Mouse (Mus musculus): ENCODE data around the gene Fzr1.

Fzr1 gene

DNA sequence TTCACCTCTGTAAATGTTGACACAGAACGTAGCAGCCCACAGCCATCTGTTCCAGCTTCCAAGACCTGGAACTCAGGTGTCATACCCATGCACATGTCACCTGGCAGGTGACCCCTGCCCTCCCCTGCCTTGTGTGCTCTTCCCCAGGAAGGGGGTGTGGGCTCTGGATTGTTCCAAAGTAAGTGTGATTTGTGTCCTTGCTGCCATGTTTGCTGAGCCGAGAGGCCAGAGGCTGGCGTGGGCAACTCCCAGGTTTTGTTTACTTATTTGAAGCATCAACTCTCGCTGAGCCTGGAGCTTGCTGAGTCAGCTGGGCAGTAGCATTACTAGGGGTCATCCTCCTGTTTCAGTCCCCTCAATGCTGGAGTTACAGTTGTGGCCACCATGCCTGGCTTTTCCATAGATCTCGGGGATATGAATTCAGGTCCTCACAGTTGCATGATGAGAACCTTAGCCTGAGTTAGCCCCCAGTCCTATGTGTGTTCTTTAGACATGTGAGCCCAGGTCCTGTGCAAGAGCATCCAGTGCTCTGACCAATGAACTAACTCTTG is 10.3 kb upstream of the Fzr1 start, which contains the start of gene Gm48552:
Gene Gm48552 (plus strand): TSS at position 501 of the 551 bp plus-strand sequence.
- CTCF ChIA-PET: no interaction called here

- CTCF ChIA-PET: no interaction called here
These were observed 9.4 kb upstream of the Fzr1 start for GRCm38 (mm10) chr10:81387716-81388115.

GRCm38 (mm10) chr10:81385603-81386306 is 7.4 kb upstream of the Fzr1 start:
- CTCF ChIA-PET: no interaction called here

- CTCF ChIA-PET: interaction anchor here (0.9 kb wide), 1 partner anchor 10 kb away, joined by 3 read pairs; no protein-coding TSS in a partner anchor
These were observed 6.3 kb upstream of the Fzr1 start for GRCm38 (mm10) chr10:81384605-81384982.

GRCm38 (mm10) chr10:81383802-81384604 is 5.7 kb upstream of the Fzr1 start, which contains the start of the genes Dohh and Gm48551:
Dohh (plus strand) TSS chr10:81384428.
Gm48551 (plus strand) TSS chr10:81384466.
- CTCF ChIA-PET: interaction anchor here (0.9 kb wide), 1 partner anchor 10 kb away, joined by 3 read pairs; no protein-coding TSS in a partner anchor

DNA sequence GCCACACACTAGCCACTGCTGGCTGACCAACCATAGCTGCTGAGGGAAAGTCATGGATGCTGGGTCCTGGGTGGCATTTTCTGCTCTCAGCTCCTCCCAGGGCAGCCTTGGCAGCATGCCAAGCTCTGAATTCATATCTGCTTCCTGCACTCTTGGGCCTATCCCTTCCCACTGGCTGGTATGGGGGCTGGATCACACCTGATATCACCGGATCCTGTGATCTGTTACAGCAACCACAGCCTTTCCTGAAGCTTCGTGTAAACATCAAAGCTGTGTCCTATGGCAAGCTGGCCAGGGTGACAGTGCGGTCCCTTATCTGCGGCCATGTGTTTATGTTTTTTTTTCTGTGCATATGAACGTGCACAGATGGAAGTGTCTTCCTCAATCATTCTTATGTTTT is 3.7 kb upstream of the Fzr1 start:
- CTCF ChIA-PET: interaction anchor here (0.6 to 1.0 kb wide), 3 partner anchors 22 to 790 kb away, joined by 3 to 4 read pairs (median 3); no protein-coding TSS in a partner anchor

DNA sequence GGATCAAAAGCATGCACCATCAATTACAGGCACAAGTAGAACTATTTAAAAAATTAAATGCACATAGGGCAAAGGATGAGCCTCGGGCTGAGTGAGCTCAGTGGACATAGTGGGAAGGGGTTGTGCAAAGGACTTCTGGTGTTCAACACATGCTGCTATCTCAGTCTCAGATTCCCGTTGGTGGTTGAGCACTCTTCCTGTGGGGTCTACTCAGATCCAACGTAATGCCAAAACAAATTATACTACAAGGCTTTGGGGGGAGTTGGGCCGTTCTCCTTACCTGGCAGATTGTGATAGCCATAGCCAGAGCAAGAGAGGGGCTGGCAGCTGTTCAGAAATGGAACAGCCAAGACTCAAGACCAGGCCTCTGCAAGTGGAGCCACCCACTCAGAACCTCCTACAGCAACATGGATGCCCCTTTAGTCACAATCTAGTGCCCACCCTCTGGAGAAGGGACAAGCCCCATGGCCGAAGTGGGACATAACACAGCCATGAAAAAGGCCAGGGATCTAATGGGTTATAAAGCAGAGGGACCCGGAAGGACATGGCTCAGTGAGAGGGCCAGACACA is 1.6 kb upstream of the Fzr1 start:
- CTCF ChIA-PET: no interaction called here

DNA sequence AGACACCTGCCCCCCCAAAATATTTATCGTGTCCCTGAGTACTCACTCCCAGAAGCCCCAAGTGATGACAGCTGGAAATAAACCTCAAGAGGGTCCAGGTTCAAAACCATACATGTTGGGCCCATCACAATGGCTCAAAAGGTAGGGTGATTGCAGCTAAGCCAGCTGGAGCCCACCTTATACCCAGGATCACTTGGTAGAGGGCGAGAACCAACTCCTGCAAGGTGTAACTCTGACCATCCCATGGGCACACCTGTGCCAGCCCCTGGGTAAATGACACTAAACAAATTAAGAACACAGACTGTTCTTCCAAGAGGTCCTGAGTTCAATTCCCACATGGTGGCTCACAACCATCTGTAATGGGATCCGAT is 852 bp upstream of the Fzr1 start:
- CTCF ChIA-PET: interaction anchor here (0.6 kb wide), 1 partner anchor 89 kb away, joined by 3 read pairs; no protein-coding TSS in a partner anchor

DNA sequence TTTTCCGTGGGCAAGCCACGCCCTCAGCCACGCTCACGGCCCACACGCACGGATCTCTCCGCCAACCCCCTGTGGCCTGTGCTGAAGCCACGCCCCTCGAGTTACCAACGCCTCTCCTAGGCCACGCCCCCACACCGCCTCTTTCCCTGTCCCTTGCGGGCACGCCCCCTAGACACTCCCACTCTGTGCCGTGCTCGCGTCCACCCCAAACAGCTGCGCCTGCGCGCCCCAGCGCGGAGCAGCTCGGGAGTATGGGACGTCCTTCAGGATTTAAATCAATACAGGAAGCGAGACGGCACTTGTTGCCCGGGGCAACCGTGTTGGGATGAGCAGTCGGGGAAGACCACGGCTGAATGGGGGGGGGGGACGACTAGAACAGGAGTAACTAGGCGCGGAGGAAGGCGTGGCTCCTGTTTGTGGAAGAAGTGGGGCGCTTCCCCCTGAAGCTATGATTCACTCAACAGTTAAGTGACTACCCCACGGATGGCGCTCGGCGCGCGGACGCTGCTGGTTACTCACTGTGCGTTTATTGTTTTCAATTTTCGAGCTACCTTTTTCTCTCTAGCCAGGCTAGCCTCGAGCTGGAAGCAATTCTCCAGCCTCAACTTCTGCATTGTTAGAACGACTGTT is 352 bp upstream of the Fzr1 start:
- CTCF ChIA-PET: interaction anchor here (0.6 kb wide), 1 partner anchor 88 kb away, joined by 3 read pairs; no protein-coding TSS in a partner anchor

GRCm38 (mm10) chr10:81377362-81377664 is 1.0 kb downstream of the Fzr1 start:
- CTCF ChIA-PET: interaction anchor here (0.7 kb wide), 1 partner anchor 25 kb away, joined by 3 read pairs; no protein-coding TSS in a partner anchor

DNA sequence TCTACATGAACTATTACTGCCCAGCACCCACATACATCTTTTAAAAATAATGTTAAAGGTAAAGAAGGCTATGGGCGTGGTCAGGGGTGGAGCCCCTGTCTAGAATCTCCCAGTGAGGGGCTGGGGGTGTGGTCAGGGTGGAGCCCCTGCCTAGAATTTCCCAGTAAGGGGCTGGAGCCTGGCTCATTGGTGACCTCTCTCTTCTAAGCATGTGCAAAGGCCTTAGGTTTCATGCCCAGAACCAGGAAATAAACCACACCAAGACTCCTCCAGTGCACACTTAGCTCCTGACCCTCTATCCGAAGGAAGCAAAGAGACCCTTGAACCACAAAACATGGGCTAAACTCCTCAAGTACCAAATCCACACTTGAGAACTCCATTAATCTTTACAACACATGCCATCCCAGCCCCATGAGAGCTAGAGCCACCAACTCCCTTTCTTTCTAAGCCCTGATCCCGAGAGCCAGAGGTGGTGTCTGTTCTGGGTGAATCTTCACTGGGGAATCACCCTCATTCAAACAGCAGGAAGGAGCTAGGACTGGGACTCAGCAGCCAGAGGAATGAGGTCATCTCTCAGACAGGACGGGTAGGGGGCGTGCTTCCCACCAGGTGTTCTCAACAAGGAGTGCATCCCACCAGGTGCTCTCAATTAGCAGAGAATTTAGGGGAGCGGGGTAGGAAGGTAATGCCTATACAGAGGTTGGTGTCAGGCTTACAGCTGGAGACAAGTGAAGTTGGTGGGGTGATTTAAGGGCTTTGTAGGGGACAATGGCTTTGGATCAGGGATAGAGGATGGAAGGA is 1.6 kb downstream of the Fzr1 start:
- CTCF ChIA-PET: no interaction called here

DNA sequence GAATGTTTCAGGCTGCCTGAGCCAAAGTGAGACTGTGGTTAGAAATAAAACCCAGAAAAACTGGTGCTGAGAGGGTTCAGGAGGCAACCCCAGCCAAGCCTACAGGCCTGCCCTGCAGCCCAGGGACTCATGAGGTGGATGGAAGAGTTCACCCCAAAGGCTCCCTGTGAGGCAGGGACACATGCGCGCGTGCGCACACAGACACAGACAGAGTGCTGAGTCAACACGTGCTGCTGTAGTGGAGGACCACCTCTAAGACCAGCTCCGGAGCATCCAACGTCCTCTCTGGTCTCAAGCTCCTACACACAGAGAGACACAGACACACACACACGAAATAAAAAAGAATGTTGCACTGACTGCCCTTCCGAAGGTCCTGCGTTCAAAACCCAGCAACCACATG is 3.0 kb downstream of the Fzr1 start:
- CTCF ChIA-PET: no interaction called here

DNA sequence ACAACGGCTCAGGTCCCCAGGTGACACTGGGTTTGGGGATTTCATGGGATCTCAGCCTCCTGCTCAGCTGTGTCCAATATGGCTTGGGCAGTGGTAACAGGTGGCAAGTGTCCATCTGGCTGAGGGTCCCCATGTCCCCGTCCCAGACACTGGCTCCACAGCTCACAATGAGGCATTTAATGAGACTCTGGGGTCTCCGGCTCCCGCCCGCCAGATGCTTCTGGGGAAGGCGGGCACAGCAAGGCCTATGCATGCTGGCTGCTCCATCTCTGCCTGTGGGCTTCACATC is 11.2 kb downstream of the Fzr1 start:
- CTCF ChIA-PET: interaction anchor here (1.0 kb wide), 1 partner anchor 13 kb away, joined by 3 read pairs; no protein-coding TSS in a partner anchor

GRCm38 (mm10) chr10:81366477-81367206 is 11.7 kb downstream of the Fzr1 start:
- CTCF ChIA-PET: interaction anchor here (0.6 to 1.0 kb wide), 2 partner anchors 12 to 136 kb away, joined by 3 to 4 read pairs; no protein-coding TSS in a partner anchor

- CTCF ChIA-PET: interaction anchor here (0.6 kb wide), 1 partner anchor 135 kb away, joined by 4 read pairs; no protein-coding TSS in a partner anchor
These were observed 12.4 kb downstream of the Fzr1 start, which contains the start of gene 4930404N11Rik for GRCm38 (mm10) chr10:81365672-81366476. 4930404N11Rik (minus strand) TSS chr10:81365816.

DNA sequence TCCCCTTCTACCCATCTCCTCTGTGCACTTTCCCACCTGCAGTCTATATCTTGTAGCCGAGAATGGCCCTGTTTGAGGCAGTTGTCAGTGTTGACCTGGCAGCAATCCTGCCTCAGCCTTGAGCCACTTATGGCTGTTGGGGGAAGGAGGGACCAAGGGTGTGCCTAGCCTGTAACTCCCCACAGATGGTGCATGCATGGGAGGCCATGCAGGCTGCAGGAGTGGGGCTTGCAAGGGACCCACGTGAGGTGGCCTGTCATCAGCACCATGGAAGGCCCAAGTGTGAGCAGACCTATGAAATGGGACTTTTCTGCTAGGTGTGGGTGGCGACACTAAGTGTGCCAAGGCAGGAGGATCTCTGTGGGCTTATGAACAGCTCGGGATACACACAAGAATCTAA is 13.2 kb downstream of the Fzr1 start:
- CTCF ChIA-PET: no interaction called here

DNA sequence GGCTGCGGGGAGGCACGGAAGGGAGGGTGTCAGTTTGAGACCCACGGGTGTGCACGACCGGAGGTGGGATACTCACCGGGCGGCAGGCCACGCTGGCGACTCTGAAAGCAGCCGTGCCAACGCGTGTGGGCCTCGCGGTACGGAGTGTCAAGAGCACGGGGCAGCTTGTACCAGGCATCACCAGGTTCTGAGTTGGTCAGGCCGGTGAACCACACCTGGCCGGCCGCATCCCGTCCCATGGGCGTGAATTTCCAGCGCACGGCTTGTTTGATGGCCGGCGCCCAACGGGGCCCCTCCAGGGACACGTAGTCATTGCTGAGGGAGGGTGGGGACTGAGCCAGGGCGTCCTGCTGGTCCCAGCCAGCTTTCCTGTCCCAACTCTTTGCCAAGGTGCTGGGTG is 13.7 kb downstream of the Fzr1 start:
- CTCF ChIA-PET: no interaction called here

- CTCF ChIA-PET: interaction anchor here (1.1 kb wide), 1 partner anchor 9 kb away, joined by 9 read pairs; no protein-coding TSS in a partner anchor
These were observed 14.6 kb downstream of the Fzr1 start for GRCm38 (mm10) chr10:81363436-81364346.
